Mouse (Mus musculus) embryo, embryonic 9.5 days (tissue): Measurements from ENCODE around the gene Pitx2.

Experiments
- DNase-seq: peaks from one replicate; pipeline ENCODE4 v3.0.0-alpha.2; 2017; ENCODE audit errors: extremely low spot score

Gene Pitx2

GRCm38 (mm10) chr3:129199609-129200500 is at the start of gene Pitx2:
Pitx2 (plus strand) TSS chr3:129199878.
- DNase-seq: peak; percentile 85

GRCm38 (mm10) chr3:129150001-129150400 is 49.7 kb upstream of the Pitx2 start:
- DNase-seq: no peak

GRCm38 (mm10) chr3:129151096-129151685 is 48.5 kb upstream of the Pitx2 start:
- no peak for DNase-seq

GRCm38 (mm10) chr3:129158812-129159370 is 40.8 kb upstream of the Pitx2 start:
- no peak for DNase-seq

GRCm38 (mm10) chr3:129161333-129162035 is 38.2 kb upstream of the Pitx2 start:
- no peak for DNase-seq

GRCm38 (mm10) chr3:129164246-129164645 is 35.4 kb upstream of the Pitx2 start:
- no peak for DNase-seq

GRCm38 (mm10) chr3:129165715-129166114 is 34.0 kb upstream of the Pitx2 start:
- no peak for DNase-seq

GRCm38 (mm10) chr3:129166684-129167083 is 33.0 kb upstream of the Pitx2 start:
- DNase-seq: no peak

- no peak for DNase-seq
Observed at GRCm38 (mm10) chr3:129170416-129170815, 29.3 kb upstream of the Pitx2 start.

GRCm38 (mm10) chr3:129171789-129172188 is 27.9 kb upstream of the Pitx2 start:
- DNase-seq: no peak

GRCm38 (mm10) chr3:129194436-129194835 is 5.2 kb upstream of the Pitx2 start:
- peak; percentile 25 for DNase-seq

- no peak for DNase-seq
Observed at GRCm38 (mm10) chr3:129195036-129195435, 4.6 kb upstream of the Pitx2 start.

GRCm38 (mm10) chr3:129195816-129196549 is 3.7 kb upstream of the Pitx2 start:
- peak; percentile 43 for DNase-seq

- DNase-seq: no peak
Observed at GRCm38 (mm10) chr3:129196550-129196919, 3.1 kb upstream of the Pitx2 start.

GRCm38 (mm10) chr3:129197035-129197434 is 2.6 kb upstream of the Pitx2 start:
- DNase-seq: peak; percentile 54

GRCm38 (mm10) chr3:129197786-129198626 is 1.7 kb upstream of the Pitx2 start:
- peak; percentile 26 for DNase-seq

GRCm38 (mm10) chr3:129198627-129198903 is 1.1 kb upstream of the Pitx2 start:
- peak; percentile 23 for DNase-seq

- DNase-seq: no peak
Observed at GRCm38 (mm10) chr3:129199160-129199608, 494 bp upstream of the Pitx2 start.

GRCm38 (mm10) chr3:129200501-129200890 is 818 bp downstream of the Pitx2 start:
- DNase-seq: no peak

- DNase-seq: peak; percentile 26
Observed at GRCm38 (mm10) chr3:129201156-129201555, 1.5 kb downstream of the Pitx2 start.
